Mouse (Mus musculus) kidney, embryonic 15.5 days (tissue): Measurements from ENCODE around the gene Gm28845. TPM values are rescaled to one million over a fixed set of nuclear protein-coding genes. Genes with fewer than 3 reads are reported as not detected.

Source experiments
- ATAC-seq: fragments of 200-750 bp; cut with Nextera tagmentation; replicated peaks from 2 replicates; pipeline ENCODE4 v1.8.0; 2017; ENCODE audit warnings: moderate TSS enrichment; ENCODE audit not compliant: low FRiP score
- H3K27ac ChIP-seq: fragments of 300-500 bp; sonication (generic); 2 replicates; pipeline ENCODE4 v1.5.1; 2015; ENCODE audit warnings: mild to moderate bottlenecking, inconsistent platforms
- H3K27me3 ChIP-seq: fragments of 300-500 bp; sonication (generic); 2 replicates; pipeline ENCODE4 v1.6.1; 2015; ENCODE audit warnings: inconsistent platforms
- H3K36me3 ChIP-seq: fragments of 300-500 bp; sonication (generic); 2 replicates; pipeline ENCODE4 v1.6.1; 2015; ENCODE audit warnings: inconsistent platforms
- H3K4me1 ChIP-seq: fragments of 300-500 bp; sonication (generic); 2 replicates; pipeline ENCODE4 v1.6.1; 2015; ENCODE audit warnings: inconsistent platforms
- H3K4me2 ChIP-seq: fragments of 300-500 bp; sonication (generic); 2 replicates; pipeline ENCODE4 v1.6.1; 2015; ENCODE audit warnings: moderate library complexity, mild to moderate bottlenecking, inconsistent platforms
- H3K4me3 ChIP-seq: fragments of 300-500 bp; sonication (generic); replicated peaks from 2 replicates; pipeline ENCODE4 v1.5.1; 2015; ENCODE audit warnings: mild to moderate bottlenecking, inconsistent platforms
- H3K9ac ChIP-seq: fragments of 300-500 bp; sonication (generic); 2 replicates; pipeline ENCODE4 v1.6.1; 2015; ENCODE audit warnings: mild to moderate bottlenecking, inconsistent platforms
- H3K9me3 ChIP-seq: fragments of 300-500 bp; sonication (generic); replicated peaks from 2 replicates; pipeline ENCODE4 v1.6.1; 2016; ENCODE audit warnings: inconsistent platforms
- WGBS: fragments of 180-500 bp; shearing (Covaris S2); methylation state at CpG from one replicate; pipeline ENCODE4 v1.1.7; 2015; ENCODE audit warnings: mixed read lengths; 5-methylcytosine and 5-hydroxymethylcytosine counted together
- polyA plus RNA-seq: library from polyadenylated mRNA; unstranded; fragments of >200 nt; fragmentation: Nextera tagmentation; extraction: Ambion mirVana; gene quantifications from 2 replicates; pipeline ENCODE4 v1.2.1, GENCODE M21; 2015

Gene Gm28845
- polyA plus RNA-seq, result not detected in 2 replicates

DNA sequence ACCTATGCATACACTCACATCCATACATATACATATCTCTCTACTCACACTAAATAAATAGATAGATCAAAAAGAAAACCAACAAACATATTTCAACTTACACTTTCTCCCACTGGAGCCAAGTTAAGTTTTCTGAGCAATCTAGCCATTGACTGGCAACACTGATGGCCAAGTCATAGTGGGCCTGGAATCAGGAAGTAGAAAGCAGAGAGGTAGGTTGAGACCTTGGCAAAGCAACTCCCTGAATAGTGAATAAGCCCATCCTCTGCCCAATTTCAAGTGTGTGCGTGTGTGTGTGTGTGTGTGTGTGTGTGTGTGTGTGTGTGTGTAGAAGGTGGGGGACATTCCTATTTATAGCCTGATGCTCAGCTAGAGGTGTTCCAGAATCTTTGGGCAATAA lies at the start of gene Gm28845:
Gene Gm28845, minus strand, starts transcription at position 121 of the 400 bp plus-strand sequence.
- H3K27ac ChIP-seq, result no peak within 1 kb of the TSS
- H3K4me3 ChIP-seq, result no peak within 1 kb of the TSS
- no peak for ATAC-seq
- H3K4me1 ChIP-seq, result peaks cover 6% of the 10 kb centered on the region; the same call in 1 of the 2 replicates
- H3K27me3 ChIP-seq, result no peaks in the 10 kb centered on the region
- no peak within 1 kb of the TSS for H3K9ac ChIP-seq
- 87% methylated on average over 1 of the region's 1 CpGs for WGBS
- no peak within 1 kb of the TSS for H3K4me2 ChIP-seq
- no peaks in the 10 kb centered on the region for H3K36me3 ChIP-seq
- H3K9me3 ChIP-seq, result no peaks in the 10 kb centered on the region

DNA sequence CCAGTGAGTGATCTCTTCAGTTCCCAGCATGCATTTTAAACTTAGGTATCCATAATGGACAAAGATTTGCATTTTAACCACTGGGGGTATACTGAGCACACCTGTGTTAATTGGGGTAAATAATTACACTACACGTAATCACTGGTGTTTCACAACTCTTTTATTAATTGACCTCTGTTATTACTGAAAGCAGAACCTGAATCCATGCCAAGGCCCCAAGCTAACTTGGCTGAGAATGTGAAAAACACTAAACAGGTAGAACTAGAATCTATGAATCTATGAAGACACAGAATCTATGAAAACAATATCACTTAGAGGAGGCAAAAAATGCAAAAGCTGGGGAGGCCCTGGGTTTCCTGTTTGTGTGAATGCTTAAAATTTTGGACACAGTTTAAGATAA lies 48.1 kb upstream of the Gm28845 start:
- H3K9me3 ChIP-seq, result no peaks in the 10 kb centered on the region
- 88% methylated on average over 1 of the region's 1 CpGs for WGBS
- H3K4me3 ChIP-seq, result no peak overlapping the region
- H3K27ac ChIP-seq, result no peak overlapping the region
- H3K27me3 ChIP-seq, result no peaks in the 10 kb centered on the region
- no peak overlapping the region for H3K4me2 ChIP-seq
- H3K36me3 ChIP-seq, result peaks cover 97% of the 10 kb centered on the region
- H3K4me1 ChIP-seq, result no peaks in the 10 kb centered on the region
- ATAC-seq, result no peak
- H3K9ac ChIP-seq, result no peak overlapping the region

DNA sequence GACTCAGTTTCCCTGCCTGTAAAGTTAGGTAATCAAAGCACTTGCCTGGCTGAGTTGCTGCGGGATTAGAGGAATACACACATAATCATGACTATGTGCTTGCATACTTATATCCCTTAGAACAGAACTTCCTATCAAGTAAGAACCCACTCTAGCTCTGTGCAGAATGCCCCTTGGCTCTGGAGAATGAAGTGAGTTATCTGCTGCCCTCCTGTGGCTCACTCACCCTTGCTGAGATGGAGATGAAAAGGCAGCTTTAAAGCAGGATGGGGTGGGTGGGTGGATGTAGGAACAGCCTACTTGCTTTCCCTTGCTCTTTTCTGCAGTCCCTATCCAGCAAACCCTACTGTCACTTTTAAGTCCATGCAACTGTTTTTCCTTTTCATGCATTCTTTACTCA lies 42.9 kb upstream of the Gm28845 start:
- Histone ChIP-seq H3K4me2 (no peak overlapping the region), H3K36me3 (peaks cover 90% of the 10 kb centered on the region), H3K9me3 (no peaks in the 10 kb centered on the region), H3K27me3 (no peaks in the 10 kb centered on the region), H3K4me1 (no peaks in the 10 kb centered on the region), H3K9ac (no peak overlapping the region), H3K4me3 (no peak overlapping the region), H3K27ac (no peak overlapping the region)
- ATAC-seq, result no peak
- WGBS, result 97% methylated on average over 1 of the region's 1 CpGs

DNA sequence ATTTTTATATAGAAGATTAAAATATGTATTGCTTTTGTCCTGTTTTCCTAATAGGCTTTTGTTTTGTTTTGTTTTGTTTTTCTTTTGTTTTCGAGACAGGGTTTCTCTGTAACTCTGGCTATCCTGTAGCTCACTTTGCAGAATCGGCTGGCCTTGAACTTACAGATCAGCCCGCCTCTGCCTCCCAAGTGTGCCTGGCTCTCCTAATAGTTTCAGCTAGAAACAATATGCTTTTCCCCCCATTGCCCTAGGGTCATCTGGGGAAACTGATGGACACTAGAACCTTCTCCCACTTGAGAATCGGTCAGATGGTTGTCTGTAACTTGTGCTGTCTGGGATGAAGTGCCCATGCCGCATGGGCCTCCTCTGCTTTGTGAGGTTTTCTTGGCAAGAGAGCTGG lies 36.8 kb upstream of the Gm28845 start:
- Histone ChIP-seq H3K27ac (0 out of 2 replicates have a peak overlapping the region, but pooled peaks have one; percentile 6), H3K9me3 (no peaks in the 10 kb centered on the region), H3K4me2 (no peak overlapping the region), H3K27me3 (no peaks in the 10 kb centered on the region), H3K4me1 (0 out of 2 replicates have a peak, but pooled peaks cover 4% of the 10 kb centered on the region), H3K36me3 (peaks cover 33% of the 10 kb centered on the region), H3K9ac (no peak overlapping the region), H3K4me3 (no peak overlapping the region)
- no peak for ATAC-seq
- 94% methylated on average over 5 of the region's 5 CpGs for WGBS

DNA sequence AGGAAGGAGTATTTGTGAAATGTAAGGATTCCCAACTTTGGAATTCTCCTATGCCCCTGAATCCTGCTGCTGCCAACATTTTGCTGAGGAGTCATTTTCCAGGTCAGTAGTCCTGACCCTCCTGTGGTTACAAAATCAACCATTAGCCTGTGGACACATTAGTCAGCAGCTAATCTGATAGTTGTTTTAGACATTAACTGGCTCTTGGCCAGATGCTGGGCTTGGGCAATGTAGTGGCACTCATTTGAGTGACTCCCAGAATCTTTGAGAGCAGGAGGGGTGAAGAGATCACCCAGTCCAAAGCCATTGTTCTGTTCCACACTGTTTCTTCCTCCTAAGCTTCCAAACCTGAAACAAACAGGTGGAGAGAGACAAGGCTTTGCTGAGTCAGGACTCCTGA lies 35.5 kb upstream of the Gm28845 start:
- Histone ChIP-seq H3K9ac (no peak overlapping the region), H3K4me1 (0 out of 2 replicates have a peak, but pooled peaks cover 4% of the 10 kb centered on the region), H3K27ac (peak overlapping the region; percentile 56), H3K4me2 (no peak overlapping the region), H3K4me3 (no peak overlapping the region), H3K9me3 (no peaks in the 10 kb centered on the region), H3K27me3 (no peaks in the 10 kb centered on the region), H3K36me3 (peaks cover 21% of the 10 kb centered on the region)
- peak; percentile 89 for ATAC-seq

DNA sequence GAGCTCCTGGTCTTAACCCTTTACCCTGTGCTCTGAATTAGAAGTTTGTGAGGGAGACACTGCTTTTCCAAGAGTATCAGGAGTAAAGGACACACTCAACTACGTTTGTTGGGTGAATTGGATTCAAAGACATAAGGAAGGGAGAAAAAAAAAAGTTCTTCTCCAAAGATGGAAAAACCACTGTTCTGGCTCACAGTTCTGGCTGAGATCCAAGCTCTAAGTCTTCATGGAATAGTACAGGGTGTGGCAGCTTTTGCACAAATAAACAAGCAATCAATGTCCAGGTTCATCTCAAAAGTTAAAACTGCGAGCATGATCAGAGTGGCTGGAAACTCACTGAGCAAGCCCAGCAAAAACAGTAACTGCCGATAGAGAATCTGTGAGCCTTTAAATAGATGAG lies 28.6 kb upstream of the Gm28845 start:
- no peaks in the 10 kb centered on the region for H3K4me1 ChIP-seq
- no peaks in the 10 kb centered on the region for H3K27me3 ChIP-seq
- WGBS, result 76% methylated on average over 3 of the region's 3 CpGs
- H3K9me3 ChIP-seq, result no peaks in the 10 kb centered on the region
- no peak for ATAC-seq
- no peak overlapping the region for H3K4me2 ChIP-seq
- H3K4me3 ChIP-seq, result no peak overlapping the region
- H3K27ac ChIP-seq, result no peak overlapping the region
- H3K9ac ChIP-seq, result no peak overlapping the region
- H3K36me3 ChIP-seq, result no peaks in the 10 kb centered on the region

DNA sequence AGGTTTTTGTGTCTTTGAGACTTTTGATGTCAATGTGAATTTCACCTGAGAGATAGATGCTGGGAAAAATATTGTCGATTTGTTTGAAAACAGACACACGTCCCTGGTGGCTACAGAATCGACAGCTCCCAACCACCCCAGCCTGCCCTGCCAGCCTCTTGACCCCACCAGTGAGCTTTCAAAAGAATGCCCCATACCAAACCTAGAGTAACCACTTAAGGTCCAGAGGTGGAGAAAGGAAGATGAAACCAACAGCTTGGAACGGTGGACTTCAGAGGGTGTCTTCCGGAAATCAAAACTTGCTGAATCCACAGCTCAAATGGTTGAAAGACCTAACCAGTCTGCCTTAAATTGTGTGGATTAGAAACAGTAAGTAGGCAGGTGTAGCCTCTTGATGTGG lies 28.0 kb upstream of the Gm28845 start:
- H3K9ac ChIP-seq, result no peak overlapping the region
- H3K27me3 ChIP-seq, result no peaks in the 10 kb centered on the region
- H3K4me2 ChIP-seq, result no peak overlapping the region
- no peaks in the 10 kb centered on the region for H3K9me3 ChIP-seq
- no peak for ATAC-seq
- WGBS, result 87% methylated on average over 5 of the region's 5 CpGs
- H3K36me3 ChIP-seq, result no peaks in the 10 kb centered on the region
- H3K4me3 ChIP-seq, result no peak overlapping the region
- no peaks in the 10 kb centered on the region for H3K4me1 ChIP-seq
- no peak overlapping the region for H3K27ac ChIP-seq

DNA sequence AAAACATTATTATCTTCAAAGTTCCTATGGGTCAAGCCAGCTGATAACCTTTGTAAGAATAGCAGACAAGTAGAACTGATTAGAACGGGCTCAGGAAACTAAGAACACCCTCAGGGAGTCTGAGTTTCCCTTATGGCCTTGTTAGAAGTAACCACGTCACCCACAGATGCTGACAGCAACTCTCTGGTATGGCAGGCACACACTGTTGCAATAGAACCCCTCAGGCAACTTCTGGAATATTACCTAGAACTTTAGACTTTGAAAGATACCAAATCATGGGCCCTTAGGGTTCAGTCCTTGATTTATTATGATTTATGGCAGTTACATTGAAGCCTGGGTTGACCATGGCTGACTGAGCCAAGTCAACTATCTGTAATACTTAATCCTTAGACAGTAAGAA lies 27.2 kb upstream of the Gm28845 start:
- no peak for ATAC-seq
- H3K4me3 ChIP-seq, result no peak overlapping the region

DNA sequence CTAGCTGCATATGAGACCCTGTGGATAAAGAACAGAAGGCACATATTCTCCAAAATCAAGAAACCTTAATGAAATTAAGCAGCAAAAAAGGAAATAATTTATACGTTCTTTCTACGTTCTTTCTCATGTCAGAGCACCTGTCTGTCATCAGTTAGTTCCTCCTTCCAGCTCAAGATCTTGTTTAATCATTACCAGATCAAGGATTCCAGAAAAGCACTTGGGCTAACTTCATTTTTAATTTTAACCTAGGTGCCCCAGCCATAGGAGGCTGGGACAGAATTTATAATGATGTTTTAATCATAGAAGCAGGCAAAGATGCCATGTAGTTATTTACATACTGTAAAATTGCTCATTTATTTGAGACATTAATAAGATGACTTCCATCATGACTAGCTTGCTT lies 25.4 kb upstream of the Gm28845 start:
- H3K27ac ChIP-seq, result no peak overlapping the region
- H3K4me2 ChIP-seq, result no peak overlapping the region
- no peak overlapping the region for H3K4me3 ChIP-seq
- H3K9ac ChIP-seq, result no peak overlapping the region
- H3K9me3 ChIP-seq, result no peaks in the 10 kb centered on the region
- H3K4me1 ChIP-seq, result no peaks in the 10 kb centered on the region
- WGBS, result 73% methylated on average over 2 of the region's 2 CpGs
- H3K36me3 ChIP-seq, result no peaks in the 10 kb centered on the region
- H3K27me3 ChIP-seq, result no peaks in the 10 kb centered on the region
- ATAC-seq, result no peak

More for the DNA sequence above, 27.2 kb upstream of the Gm28845 start:
- 57% methylated on average over 2 of the region's 2 CpGs for WGBS
- H3K9me3 ChIP-seq, result no peaks in the 10 kb centered on the region
- H3K9ac ChIP-seq, result no peak overlapping the region
- H3K4me2 ChIP-seq, result no peak overlapping the region
- H3K4me1 ChIP-seq, result no peaks in the 10 kb centered on the region
- H3K27me3 ChIP-seq, result no peaks in the 10 kb centered on the region
- H3K27ac ChIP-seq, result no peak overlapping the region
- no peaks in the 10 kb centered on the region for H3K36me3 ChIP-seq

DNA sequence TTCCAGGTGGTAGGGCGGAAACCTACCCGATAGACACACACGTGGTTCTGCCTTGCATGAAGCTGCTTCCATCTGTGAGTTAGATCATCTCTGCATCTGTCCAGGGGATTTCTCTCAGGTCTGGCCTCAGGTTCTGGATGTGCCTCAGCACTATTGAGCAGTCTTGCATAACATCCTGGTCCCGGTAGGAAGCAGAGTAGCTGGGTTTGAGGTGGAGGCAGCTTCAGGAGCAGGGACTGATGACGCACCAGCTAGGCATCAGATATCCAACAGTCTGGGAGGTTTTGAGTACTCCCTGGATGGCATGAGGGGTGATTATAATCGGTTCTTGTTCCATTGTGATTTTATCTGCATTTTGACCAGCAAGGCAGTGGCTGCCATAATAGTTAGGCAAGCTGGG lies 18.2 kb upstream of the Gm28845 start:
- 68% methylated on average over 6 of the region's 6 CpGs for WGBS
- no peak for ATAC-seq
- Histone ChIP-seq H3K4me2 (no peak overlapping the region), H3K4me3 (no peak overlapping the region), H3K4me1 (no peaks in the 10 kb centered on the region), H3K9me3 (no peaks in the 10 kb centered on the region), H3K9ac (no peak overlapping the region), H3K27ac (no peak overlapping the region), H3K27me3 (no peaks in the 10 kb centered on the region), H3K36me3 (no peaks in the 10 kb centered on the region)

DNA sequence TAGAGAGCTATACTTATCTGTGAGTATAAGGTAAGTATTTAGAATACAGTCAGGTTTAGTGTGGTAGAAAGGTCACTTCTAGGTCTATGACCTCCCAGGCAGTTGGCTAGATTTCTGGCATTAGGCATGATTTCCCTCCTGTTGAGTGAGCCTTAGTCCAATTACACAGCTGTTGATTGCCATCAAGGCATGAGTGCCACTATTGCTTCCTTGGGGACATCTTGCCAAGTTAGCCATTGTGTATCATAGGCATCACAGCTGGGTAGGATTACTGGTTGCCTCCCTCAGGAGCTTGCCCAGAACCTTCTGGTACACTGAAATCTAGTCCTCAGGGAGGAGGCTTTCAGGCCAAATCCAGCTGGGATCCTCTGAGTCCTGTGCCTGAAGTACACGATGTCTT lies 13.5 kb upstream of the Gm28845 start:
- H3K4me1 ChIP-seq, result no peaks in the 10 kb centered on the region

DNA sequence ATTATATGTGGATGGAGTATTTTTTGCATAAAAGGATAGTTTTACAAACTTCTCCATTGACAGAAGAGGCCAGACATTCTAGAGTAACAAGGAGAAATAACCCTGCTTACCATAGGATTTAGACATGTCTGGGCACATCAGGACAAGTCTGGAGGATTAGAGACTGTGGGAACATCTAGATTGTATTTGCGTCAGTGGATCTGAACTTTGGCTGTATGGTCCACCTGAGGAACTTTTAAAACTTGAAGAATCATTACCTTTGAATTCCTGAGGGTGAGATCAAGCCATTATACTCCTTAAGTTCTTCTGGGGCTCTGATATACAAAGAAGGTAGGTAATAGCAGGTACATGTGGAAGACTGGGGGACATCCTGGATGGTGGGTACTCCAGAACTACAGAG lies 12.3 kb upstream of the Gm28845 start:
- no peak overlapping the region for H3K9ac ChIP-seq
- no peaks in the 10 kb centered on the region for H3K9me3 ChIP-seq
- no peaks in the 10 kb centered on the region for H3K27me3 ChIP-seq
- no peaks in the 10 kb centered on the region for H3K4me1 ChIP-seq
- no peak overlapping the region for H3K4me2 ChIP-seq
- no peaks in the 10 kb centered on the region for H3K36me3 ChIP-seq
- no peak overlapping the region for H3K27ac ChIP-seq
- H3K4me3 ChIP-seq, result no peak overlapping the region
- ATAC-seq, result no peak
- WGBS, result 92% methylated on average over 1 of the region's 1 CpGs

More for the DNA sequence above, 13.5 kb upstream of the Gm28845 start:
- H3K4me2 ChIP-seq, result no peak overlapping the region
- WGBS, result 88% methylated on average over 1 of the region's 1 CpGs
- no peak overlapping the region for H3K9ac ChIP-seq
- H3K36me3 ChIP-seq, result no peaks in the 10 kb centered on the region
- H3K27me3 ChIP-seq, result no peaks in the 10 kb centered on the region
- H3K27ac ChIP-seq, result no peak overlapping the region
- no peak for ATAC-seq
- H3K4me3 ChIP-seq, result no peak overlapping the region
- no peaks in the 10 kb centered on the region for H3K9me3 ChIP-seq

DNA sequence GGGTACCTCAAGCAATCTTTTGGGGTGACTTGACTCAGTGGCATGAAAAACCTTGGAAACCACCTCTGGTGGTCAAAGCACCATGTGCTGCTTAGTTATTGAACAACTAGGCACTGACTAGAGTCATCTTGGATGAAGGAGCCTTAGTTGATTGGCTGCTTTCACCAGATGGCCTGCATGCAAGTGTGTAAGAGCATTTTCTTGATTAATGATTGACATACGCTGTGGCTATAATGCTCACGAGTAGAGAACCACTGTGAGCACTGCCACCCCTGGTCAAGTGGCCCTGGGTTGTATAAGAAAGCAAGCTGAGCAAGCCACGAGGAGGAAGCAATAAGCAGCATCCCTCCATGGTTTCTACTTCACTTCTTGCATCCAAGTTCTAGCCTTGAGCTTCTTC lies 10.9 kb upstream of the Gm28845 start:
- Histone ChIP-seq H3K36me3 (no peaks in the 10 kb centered on the region), H3K9me3 (no peaks in the 10 kb centered on the region), H3K4me3 (no peak overlapping the region), H3K4me1 (no peaks in the 10 kb centered on the region), H3K9ac (no peak overlapping the region), H3K27me3 (no peaks in the 10 kb centered on the region), H3K27ac (peak overlapping the region; percentile 56), H3K4me2 (no peak overlapping the region)
- 68% methylated on average over 3 of the region's 3 CpGs for WGBS
- ATAC-seq, result peak; percentile 82
